Mouse (Mus musculus): ENCODE results near the gene Med18.

The Med18 gene

DNA sequence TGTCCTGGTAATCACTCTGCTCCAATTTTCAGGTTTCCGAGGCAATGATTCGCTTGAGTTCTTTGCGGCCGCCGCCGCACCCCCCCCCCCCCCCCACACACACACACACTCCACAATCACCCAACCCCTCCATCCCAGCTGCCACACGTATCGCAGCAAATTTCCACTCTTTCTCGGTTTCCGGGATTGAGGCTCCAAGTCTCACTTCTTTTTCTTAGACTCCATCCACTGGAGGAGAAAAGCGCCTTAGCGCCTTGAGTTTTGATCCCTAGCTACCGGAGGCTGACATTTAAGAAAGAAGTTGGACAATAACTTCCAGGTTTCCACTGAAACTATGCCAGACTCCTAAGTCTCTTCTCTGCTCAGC lies 42.2 kb downstream of the Med18 start:
- in situ Hi-C loops (cut with MboI, MseI), result no loop called here

DNA sequence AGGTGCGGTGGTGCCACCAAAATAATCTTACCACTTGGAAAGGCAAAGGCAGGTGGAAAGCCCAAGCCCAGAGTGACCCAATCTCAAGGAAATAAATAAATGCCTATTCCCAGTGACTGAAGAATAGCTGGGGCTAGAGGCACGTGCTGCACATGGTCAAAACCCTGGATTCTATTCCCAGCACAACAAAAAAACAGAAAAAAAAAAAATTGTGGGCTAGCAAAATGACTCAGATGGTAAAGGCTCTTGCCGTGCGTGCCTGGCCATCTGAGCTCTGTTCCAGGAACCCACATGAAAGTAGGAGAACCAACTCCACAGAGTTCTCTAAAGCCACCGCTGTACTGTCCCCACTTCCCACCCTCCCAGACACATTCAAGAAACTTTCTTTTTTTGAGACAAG lies 43.2 kb downstream of the Med18 start:
- in situ Hi-C loops (cut with MboI, MseI), result no loop called here

DNA sequence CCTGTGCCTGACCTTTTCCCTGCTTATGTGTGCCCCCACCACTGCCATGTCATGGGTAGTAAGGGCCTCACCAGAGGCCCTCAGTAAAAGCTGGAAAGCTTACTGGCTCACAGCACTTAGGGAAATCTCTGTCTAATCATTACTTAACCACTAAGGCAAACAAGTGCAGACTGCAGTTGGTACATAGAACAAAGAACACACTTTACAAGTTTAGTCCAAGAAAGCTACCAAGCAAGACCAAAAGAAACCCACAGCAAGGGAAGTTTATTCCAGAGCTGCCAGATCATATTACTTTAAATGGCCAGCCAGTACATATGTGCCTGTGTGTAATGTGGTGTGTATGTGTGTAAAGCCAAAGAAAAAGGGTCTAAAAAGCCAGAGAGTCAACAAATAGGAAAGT lies 47.8 kb downstream of the Med18 start:
- in situ Hi-C loops (cut with MboI, MseI), result no loop called here

DNA sequence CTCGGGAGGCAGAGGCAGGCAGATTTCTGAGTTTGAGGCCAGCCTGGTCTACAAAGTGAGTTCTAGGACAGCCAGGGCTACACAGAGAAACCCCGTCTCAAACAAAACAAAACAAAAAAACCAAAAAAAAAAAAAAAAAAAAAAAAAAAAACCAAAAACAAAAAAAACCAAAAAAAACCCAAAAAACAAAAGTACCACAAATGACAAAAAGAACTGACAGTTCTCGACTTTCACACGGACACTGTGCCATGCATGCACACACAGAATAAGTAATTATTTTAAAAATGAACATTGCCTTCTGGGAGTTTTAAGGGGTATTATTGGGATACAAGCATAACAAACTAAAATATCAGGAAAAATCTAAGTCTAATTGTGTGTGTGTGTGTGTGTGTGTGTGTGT lies 50.5 kb downstream of the Med18 start:
- in situ Hi-C loops (cut with MboI, MseI), result loop anchor here (5.0 kb wide), 1 partner anchor 114 kb away; no protein-coding TSS in a partner anchor

DNA sequence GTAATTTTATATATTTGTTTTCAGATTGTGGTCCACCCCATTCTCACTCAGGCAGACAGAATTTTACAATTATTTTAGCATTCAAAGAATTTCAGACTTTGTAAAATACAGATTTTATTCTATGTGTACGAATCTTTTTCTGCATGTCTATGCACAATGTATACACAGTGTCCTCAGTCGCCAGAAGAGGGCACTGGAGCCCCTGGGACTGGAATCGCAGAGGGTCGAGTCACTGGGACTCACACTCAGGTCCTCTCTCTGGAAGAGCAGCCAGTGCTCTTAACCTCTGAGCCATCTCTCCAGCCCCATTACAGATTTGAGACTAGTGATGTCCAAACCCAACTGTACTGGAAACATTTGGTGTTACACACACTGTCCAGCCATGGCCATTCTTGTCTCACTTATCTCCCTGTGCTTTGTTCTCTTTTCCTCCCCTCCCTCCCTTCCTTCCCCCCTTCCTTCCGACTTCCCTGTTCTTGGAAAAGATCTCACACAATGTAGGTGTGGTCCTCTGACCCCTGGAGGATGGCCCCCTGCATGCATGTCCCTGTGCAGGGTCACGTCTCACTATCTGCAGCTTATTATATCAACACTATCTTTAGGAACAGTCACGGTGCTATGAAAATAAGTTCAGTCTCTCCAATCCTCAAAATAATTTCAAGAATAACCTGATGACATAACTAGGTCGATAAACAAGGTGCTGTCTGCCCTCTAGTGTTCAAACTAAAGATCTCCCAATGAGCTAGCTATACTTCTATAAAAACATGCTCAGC lies 52.2 kb downstream of the Med18 start:
- in situ Hi-C loops (cut with MboI, MseI), result loop anchor here (5.0 kb wide), 1 partner anchor 116 kb away; no protein-coding TSS in a partner anchor

DNA sequence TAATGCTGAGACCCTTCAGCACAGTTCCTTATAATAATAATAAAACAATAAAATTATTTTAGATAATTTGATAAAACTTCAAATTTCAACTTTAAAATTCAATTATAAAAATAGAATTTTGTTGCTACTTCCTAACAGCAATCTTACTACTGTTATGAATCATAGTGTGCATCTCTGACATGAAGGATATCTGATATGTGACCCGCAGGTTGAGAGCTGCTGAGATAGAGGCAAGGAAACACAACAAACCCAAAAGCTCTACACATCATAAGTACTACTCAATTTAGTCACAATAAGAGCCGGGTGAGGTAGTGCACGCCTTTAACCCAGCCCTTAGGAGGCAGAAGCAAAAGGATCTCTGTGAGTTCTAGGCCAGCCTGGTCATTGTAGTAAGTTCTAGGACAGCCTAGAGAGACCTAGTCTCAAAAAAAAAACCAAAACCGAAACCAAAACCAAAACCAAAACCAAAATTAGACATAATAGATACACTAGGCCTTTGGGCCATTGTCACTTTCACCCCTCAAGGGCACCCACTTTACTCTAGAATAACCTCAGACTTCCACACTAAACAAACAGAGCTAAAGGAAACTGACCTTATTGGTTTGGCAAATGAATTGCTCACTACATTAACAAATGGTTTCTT lies 54.0 kb downstream of the Med18 start:
- in situ Hi-C loops (cut with MboI, MseI), result loop anchor here (5.0 kb wide), 1 partner anchor 118 kb away; no protein-coding TSS in a partner anchor

Measured in regulatory T cell (primary cell).